Mouse (Mus musculus) left cerebral cortex, adult 9 months (tissue): ENCODE data around the gene Oasl2.
"Not testable (repeated sequence)": the region's sequence is repeated elsewhere in the genome, so short reads cannot be mapped to it uniquely, and the experiment has no call there.

ENCODE experiments used
- DNase-seq, 2 experiments: peaks; one replicate each; pipeline ENCODE4 v3.0.0; 2022; ENCODE audit warnings: low spot score in 2 of 2

The Oasl2 gene

DNA sequence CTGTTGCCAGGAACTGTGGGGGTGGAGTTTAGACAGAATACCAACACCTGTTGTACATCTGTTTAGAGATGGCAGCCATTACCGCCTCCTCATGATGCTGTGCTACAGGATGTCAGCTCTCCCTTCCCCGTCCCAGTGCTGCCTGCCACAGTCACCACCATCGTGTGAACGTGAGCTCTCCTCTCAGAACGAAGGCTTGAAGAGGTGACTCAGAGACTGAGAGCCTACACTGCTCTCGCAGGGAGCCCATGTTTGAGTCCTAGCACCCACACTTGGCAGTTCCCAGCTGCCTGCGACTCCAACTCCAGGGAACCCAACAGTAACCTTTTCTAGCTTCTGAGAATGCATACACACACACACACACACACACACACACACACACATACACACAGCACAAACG is 18.1 kb downstream of the Oasl2 start:
- DNase-seq, result peak; percentile 44 to 52

DNA sequence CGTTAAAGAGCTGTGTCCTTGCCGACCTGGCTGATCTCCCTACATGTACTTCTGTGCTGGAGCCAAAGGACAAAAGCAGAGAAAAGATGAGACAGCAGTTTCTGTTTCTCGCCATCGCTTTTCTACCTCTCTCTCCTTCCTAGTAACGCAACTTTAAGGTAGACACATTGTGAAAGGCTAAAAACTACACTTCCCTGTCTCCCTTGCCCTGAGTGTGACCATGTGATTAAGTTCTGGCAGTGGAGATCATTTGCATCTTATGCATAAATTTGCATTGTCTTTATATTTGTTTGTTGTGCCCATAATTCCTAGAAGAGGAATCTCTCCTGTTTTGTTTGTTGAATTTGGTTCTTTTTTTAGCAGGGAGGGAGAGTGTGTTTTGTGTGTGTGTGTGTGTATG is 19.1 kb downstream of the Oasl2 start:
- no peak for DNase-seq

DNA sequence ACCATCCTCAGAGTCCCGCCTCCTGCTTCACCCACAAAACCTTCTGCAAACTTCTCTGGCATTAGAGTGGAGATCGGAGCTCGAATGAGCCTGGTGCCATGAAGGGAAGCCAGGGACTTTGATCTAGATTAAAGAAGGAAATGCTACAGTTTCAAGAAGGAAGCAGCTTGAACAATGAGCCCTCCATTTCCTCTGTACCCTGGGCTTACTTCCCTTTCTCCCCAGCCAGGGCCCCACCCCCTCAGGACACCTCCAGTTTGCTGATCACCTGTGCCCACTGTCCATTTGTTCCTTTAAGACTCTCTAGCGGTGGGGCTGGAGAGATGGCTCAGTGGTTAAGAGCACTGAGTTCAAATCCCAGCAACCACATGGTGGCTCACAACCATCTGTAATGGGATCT is 20.0 kb downstream of the Oasl2 start:
- DNase-seq, result no peak

DNA sequence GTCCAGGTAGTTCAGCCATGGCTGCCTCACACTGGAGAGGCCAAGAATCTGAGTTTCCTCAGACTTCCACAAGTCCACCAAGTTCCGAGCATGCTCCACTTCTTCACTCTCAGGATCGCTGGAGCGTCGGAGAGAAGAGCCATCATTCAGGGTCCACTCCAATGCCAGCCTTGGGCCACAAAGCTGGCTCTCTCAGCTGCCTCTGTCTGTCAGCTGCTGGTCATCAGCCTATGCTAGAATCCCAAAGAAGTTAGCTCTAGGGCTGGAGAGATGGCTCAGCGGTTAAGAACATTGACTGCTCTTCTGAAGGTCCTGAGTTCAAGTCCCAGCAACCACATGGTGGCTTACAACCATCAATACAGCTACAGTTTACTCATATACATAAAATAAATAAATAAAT is 20.6 kb downstream of the Oasl2 start:
- not testable (repeated sequence) for DNase-seq

DNA sequence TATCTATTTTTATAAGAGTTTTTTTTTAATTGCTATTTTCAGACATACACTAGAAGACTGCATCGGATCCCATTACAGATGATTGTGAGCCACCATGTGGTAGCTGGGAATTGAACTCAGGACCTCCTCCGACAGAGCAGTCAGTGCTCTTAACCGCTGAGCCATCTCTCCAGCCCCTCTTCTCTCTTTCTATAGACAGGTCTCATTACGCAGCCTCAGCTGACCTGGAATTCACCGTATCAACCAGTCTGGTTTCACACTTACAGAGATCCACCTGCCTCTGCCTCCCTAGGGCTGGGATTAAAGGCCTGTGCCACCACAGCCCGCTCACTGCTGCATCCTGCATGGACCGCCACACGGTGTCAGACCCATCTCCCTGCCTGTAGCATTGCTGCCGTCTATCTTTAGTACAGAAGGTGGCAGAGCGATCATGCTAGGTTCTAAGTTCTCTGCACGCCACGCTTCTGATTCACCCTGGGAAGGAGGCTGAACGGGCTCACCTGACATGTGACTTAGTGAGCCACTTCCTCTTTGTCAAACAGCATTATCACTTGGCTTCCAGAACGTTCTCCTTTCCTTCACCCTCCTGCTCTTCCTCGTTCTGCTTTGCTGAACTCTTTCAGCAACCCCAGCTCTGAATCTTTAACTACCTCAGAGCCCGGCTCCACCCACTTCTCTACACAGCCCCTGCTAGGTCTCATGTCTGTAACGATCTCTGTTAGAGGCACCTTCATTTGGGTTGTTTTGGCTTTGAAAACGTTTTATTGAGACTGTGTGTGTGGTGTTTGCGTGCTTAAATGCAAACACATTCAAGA is 25.0 kb downstream of the Oasl2 start:
- DNase-seq, result no peak

DNA sequence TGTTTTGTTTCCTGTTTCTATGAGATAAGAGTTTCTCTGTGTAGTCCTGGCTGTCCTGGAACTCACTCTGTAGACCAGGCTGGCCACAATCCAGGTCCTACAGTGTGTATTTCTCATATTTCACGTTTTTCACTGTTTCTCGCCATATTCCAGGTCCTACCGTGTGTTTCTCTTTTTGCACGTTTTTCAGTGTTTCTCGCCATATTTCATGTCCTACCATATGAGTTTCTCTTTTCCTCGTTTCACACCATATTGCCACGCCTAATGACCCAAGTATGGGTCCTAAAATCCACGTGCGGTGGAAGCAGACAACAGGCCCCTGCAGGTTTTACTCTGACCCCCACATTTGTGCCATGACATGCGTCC is 25.6 kb downstream of the Oasl2 start:
- no peak for DNase-seq

DNA sequence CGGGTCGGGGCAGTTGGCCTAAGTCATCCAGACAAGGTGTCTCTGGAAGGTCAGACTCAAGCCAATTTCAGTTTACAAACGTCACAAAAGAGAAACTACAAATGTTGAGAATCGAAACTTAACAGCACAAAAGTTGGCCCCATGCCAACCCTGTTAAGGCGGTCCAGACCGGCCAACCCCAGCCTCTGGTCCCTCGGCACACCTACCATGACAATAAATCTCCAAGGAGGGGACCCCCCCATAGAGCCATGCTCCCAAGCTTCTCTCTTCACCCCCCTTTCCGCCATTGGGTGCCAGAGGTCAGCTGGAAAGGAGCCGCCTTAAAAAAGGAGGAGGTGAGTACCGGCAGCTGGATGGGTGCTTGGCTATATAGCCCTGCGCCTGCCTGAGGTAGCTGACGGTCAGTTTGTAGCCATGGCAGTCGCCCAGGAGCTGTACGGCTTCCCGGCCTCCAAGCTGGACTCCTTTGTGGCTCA is 26.3 kb downstream of the Oasl2 start, which contains the start of gene Oasl1:
Oasl1 (plus strand) TSS at position 243 of the 476 bp plus-strand sequence.
- no peak for DNase-seq

DNA sequence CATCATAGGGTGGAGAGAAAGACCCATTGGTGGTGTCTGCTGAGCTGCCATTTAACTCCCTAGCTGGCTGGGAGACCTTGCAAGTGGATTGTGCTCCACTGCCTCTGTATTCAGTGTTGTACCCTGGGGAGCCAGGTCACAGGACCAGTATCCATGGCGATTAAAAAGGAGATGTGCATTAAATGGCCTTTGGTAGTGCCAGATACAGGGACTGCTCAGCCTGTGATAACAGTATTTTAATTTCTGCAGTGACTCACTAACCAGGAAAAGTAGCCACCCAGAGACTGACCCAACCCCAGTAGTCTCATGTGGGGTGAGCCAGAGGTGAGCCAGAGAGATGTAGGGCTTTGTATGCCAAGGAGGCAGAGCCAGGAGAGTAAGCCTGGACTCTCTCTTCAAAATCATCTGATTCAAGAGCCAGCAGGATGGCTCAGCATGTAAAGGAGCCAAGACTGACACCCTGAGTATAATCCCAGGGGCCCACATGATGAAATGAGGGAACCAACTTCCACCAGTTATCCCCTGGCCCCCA is 29.5 kb downstream of the Oasl2 start:
- no peak for DNase-seq

DNA sequence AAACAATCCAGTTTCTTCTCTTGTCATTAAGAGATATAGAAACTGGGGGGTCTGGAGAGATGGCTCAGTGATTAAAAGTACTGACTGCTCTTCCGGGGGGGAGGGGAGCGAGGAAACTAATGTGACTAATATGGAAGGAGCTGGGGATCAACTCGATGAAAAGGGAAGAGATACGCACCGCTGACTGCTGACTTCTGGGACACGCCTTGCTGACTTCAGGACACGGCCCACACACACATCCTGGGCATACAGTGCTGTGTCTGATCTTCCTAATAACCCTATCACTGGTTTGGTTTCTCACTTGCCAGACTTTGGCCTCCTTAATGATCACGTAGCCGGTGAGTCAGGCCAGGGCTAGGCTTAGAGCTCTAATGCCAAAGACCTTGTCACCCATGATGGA is 30.0 kb downstream of the Oasl2 start:
- DNase-seq, result no peak

DNA sequence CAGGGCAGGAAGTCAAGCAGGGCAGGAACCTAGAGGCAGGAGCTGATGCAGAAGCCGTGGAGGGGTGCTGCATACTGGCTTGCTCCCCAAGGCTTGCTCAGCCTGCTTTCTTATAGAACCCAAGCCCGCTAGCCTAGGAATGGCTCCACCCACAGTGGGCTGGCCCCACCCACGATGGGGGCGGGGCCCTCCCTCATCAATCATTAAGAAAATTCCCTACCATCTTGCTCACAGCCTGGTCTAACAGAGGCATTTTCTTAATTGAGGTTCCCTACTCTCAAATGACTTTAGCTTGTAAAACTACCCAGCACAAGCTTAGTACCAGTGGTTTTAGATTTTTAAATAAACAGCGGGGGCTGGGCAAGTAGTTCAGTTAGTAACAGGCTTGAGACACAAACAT is 34.9 kb downstream of the Oasl2 start:
- no peak for DNase-seq

DNA sequence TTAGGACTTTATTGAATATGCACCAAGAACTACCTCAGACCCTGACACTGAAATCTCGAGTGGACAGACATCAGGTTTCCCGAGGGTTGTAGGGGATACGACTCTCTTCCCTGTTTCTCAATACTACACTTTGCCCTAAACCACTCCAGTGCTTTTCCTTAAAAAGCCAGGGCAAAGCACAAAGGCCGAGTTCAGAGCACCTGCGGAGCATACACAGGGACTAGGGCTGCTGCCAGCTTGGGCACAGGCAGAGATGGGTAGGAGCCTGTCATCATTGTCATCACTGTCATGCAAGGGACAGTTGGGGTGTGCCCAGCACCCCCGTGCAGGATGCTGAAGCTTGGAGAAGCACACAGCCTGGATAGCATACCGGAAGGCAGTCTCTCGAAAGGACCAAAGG is 36.5 kb downstream of the Oasl2 start:
- no peak for DNase-seq

DNA sequence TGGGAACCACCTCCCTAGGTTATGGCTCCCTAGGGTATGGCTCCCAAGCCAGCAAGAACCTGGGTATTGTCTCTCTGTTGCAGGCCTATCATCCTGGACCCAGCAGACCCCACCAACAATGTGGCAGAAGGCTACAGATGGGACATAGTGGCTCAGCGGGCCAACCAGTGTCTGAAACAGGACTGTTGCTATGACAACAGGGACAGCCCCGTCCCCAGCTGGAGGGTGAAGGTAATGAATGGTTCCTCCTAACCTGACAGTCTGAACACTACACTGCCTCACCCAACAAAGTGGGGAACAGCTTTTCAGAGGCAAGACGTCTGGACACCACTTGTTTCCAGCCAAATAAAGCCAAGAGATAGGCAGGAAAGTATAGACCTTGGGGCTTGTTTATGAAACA is 39.1 kb downstream of the Oasl2 start:
- no peak for DNase-seq

DNA sequence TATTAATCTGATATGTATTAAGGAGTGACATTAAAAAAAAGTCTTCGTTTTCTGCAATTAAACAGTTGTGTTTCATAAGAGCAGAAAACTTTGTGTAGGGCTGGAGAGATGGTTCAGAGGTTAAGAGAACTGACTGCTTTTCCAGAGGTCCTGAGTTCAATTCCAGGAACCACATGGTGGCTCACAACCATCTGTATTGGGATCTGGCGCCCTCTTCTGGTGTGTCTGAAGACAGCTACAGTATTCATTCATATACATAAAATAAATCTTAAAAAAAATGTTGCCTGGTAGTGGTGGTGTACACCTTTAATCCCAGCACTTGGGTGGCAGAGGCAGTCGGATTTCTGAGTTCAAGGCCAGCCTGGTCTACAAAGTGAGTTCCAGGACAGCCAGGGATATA is 44.4 kb downstream of the Oasl2 start:
- DNase-seq, result not testable (repeated sequence)

DNA sequence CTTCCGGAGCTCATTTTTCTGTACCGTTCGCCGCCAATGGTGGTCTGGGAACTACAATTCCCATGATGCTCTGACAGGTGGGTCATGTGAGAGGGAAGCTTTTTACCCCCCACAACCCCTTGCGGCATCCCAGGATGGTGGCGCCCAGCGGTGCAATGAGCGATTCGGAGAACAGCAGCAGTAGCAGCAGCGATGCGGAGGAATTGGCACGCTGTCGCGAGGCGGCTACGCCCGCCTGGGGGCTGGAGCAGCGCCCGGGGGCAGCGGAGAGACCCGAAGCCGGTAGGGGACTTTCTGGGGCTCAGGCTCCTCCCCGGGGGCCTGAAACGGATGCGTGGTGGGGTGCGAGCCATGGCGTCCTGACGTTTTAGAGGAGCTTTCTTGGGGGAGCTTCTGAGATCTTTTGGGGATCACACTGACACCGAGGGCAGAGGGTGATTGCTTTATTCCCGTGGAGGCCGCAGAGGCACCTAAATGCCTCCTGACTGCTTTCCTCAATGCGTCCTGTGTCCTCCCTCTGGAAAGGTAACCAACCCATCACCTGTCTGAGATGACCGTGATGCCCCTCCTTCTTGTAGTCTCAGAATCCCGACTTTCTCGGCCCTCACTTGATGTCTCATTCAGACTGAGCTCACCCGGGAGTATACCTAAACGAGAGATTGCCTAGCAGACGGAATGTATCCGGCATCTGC is 45.5 kb downstream of the Oasl2 start, which contains the start of gene 2210016L21Rik:
2210016L21Rik (plus strand) TSS at position 85 of the 692 bp plus-strand sequence.
- DNase-seq, result peak; percentile 67 to 86

DNA sequence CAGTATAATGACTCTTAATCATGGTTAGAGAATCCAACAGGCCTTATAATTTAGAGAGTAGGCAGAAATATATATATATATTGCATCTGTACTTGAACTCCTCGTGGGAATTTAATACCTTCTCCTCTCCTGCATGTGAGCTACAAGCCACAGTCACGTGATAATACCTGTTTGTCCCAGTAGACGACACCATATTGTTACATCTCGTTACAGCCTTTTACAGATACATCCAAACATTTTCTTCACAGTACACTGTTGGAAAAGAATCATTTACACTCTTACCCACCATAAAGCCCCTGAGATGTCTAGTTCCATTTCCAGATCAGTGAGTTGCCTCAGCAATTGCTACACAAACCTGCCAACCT is 46.0 kb downstream of the Oasl2 start:
- no peak for DNase-seq

DNA sequence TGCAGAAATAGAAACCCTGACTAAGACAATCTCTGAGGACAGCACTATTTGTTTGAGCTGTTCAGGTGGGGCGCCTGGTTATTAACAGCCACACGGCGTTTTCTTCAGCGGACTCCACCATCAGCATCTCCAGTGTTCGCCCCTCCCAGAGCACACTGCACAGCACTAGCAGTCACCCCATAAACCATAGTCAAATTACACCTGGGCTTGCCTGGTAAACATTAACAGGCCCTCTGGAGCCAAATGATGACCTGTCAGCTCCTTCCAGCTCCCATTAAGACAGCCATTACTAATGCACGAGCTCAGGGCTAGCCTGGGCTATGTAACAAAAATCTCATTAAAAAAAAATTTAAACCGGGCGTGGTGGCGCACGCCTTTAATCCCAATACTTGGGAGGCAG is 48.3 kb downstream of the Oasl2 start:
- no peak for DNase-seq

DNA sequence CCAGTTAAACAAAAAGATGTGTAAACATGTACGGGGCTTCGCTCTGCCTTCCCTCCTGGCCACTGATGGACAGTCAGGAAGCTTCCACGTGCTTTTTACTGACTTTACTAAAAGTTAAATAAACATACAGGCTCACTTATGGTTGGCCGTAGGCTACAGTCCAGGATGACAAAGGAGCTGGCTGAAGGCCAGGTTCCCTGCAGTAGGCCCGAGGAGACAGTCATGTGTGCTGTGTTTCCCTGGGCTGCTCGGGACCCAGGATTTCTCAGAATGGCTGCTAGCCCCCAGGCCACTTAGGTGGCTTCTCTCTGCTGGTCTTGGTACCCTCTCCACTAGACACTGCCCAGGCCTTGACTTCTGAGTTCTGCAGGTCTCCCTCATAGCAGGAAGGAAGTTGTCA is 52.2 kb downstream of the Oasl2 start:
- DNase-seq, result no peak

DNA sequence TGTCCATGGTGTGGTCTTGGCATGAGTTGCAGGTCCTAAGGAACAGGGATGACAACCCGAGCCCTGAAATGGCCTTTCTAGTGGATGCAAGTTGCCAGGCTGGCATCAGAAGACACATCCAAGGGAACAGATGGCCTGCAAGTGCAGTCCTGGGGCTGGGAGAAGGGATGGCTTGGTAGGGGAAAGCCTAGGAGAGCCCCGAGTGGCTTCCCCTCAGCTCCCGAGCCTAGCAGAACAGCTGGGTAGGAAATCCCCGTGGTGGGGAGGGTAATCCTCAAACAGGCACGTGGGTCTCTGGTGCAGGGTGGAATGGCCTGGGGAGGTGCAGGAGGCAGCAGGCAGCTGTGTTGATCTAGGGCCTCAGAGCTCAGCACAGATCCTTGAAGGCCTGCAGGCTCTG is 52.6 kb downstream of the Oasl2 start:
- no peak for DNase-seq

DNA sequence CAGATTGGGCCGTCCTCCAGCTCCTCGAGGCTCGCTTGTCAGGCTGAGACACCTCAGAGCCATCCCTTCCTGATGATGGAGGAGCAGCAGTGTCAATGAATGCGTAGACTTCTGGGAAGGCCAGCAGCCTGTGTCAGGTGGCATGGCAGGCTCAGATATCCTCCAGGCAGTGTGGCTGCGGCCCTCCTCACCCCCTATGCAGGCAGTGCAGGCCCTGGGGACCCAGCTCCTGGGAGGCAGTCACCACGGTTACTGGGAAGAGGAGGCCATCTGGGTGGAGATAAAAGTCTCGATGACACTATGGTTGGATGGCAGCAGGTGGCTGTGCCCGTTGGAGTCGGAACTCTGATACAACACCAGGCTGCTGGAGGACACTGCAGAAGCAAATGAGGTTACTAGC is 53.1 kb downstream of the Oasl2 start:
- no peak for DNase-seq

DNA sequence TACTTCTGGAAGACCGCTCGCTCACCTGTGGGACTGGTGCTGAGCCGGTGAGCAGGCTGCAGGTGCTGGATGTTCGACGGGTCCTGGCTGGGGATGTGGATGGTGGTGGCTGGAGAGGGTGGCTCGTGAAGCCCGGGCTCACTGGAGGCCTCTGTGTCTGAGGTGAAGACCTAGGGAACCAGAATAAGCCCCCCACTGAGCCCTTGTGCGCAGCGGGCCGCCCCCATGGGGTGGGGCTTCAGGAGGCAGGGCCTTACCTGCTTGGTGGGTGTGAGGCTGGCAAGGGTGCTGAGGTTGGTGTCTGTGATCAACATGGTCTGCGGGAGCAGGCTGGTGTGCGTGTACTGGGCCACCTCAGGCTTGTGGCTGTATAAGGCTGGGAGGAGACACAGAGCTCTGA is 53.9 kb downstream of the Oasl2 start:
- DNase-seq, result no peak

DNA sequence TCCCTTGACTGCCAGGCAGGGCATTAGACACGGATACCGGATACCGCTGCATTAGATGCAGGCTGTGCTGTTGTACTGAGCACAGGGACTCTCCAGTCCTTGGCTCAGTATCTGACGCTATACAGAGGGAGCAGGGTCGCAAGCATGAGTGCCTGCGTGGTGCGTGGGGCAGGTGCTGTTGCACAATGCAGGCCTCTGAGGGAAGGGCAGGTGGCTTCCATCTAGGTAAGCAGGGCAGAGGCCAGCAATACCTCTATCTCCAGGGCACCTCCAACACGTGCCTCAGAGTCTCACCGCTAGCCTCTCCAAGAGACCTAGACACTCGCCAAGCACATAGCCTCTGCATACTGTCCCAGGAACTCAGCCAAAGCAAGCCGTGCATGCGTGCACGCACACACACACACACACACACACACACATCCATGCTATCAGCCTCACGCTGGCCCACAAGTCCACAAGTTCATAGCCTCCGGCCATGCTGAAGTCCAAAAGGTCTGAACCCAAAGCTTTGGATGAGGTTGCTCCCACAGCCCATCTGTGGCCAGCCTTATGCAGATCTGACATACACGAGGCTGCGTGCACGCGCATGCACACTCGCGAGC is 54.6 kb downstream of the Oasl2 start:
- no peak for DNase-seq

DNA sequence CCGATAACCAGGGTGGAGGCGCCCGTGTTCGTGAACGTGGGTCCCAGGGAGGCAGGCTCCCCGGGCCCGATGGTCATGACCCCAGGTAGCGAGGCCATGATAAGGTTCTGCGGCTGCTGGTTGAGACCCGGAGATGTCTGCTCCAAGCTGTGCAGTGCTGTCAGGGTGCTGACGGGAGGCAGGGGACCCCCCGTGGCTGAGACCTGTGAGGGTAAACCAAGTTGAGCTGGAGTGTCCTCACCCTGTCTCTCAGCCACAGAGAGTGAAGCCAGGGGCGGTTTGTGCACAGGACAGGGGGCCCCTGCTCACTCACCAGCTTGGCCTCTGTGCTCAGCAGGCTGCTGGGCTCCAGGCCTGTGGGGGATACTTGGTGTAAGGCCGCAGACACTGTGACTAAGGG is 56.6 kb downstream of the Oasl2 start:
- DNase-seq, result no peak

DNA sequence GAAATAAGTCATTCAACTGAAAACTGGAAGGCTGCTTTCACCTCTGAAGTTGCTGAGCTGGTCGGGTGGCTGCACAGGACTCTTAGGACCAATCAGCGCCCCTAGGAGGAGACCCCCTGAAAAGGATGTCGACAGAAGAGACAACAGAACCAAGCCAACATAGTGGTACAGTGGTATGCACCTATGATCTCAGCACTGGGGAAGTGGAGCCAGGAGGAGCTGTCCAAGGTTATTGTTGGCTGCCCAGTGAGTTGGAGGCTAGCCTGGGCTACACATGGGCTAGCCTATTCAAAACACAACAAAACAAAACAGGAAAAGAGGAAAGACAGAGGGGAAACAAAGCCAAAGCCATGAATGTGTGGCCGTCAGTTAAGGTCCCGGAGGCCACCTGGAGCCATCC is 61.3 kb downstream of the Oasl2 start:
- DNase-seq, result no peak
